Mouse (Mus musculus) retina, embryonic 14.5 days (tissue): ENCODE results near the gene Osbpl2.

ENCODE experiments used
- DNase-seq: peaks from one replicate; pipeline ENCODE4 v3.0.0-alpha.2; 2015; ENCODE audit warnings: low spot score

The Osbpl2 gene

DNA sequence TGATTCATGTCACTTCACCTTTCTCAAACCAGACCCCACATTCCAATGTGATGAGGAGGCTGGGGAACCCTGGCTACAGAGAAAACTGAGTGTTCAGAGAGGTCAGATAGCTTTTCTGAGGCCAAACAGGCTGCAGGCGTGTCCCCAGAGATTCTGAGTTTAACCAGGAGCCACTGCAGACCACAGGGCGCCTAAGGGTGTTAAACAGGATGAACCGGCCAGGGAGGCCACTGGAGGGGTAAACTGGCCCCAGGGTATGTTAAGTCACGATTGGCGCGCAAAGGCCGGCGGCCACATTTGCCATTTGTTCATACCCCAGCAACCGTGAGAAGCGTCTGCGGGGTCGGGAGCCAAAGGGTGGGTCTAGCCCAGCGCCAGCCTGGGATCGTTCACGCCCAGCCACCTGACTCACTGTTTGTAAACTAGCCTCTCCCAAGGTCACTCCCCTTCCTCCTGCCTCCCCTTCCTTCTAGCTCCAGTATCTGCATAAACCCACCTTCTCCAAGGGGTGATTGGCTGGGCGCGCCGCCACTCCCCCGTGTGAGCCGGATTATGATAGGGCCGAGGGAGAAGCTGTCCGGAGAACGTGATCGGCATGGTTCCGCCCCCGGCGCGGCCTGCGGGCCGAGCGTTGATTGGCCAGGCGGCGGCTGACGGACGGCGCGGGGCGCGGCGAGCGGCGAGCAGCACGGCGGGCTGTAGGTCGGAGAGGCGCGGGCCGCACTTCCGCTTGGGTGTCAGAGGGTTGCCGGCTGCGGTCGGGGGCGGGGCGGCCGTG, at the start of gene Osbpl2:
Osbpl2 (plus strand) TSS at position 646 of the 778 bp plus-strand sequence.
- peak; percentile 98 for DNase-seq

DNA sequence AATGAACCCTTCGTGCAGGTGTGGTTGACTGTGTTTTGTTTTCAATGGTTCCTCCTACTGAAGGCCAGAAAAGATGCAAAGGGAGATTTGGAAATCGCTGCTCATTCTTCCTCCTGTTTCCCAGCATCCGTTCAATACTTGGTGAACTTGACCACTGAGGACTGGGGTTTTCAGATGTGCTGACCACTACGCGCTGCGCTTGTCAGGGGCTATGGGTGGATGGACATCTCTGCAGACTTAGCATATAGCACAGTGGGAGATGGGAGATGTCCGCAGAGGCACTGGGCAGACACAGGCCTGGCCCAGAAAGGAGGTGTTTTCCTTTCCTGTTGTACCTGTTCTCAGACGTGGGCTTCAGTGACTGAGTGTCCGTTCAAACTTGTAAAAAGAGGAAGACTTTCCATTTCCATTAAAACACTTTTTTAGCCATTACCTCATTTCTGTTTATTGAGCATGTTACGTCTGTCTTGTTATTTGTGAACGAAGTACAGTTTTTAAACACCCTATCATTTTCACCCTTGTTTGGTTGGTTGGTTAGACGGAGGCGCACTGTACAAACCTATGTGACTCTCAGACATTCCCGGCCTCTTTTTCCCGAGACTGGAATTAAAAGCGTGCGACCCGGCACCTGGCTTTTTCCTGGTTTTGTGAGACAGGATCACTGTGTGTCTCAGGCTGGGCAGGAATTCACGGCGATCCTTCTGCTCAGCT, 49.2 kb upstream of the Osbpl2 start:
- no peak for DNase-seq

DNA sequence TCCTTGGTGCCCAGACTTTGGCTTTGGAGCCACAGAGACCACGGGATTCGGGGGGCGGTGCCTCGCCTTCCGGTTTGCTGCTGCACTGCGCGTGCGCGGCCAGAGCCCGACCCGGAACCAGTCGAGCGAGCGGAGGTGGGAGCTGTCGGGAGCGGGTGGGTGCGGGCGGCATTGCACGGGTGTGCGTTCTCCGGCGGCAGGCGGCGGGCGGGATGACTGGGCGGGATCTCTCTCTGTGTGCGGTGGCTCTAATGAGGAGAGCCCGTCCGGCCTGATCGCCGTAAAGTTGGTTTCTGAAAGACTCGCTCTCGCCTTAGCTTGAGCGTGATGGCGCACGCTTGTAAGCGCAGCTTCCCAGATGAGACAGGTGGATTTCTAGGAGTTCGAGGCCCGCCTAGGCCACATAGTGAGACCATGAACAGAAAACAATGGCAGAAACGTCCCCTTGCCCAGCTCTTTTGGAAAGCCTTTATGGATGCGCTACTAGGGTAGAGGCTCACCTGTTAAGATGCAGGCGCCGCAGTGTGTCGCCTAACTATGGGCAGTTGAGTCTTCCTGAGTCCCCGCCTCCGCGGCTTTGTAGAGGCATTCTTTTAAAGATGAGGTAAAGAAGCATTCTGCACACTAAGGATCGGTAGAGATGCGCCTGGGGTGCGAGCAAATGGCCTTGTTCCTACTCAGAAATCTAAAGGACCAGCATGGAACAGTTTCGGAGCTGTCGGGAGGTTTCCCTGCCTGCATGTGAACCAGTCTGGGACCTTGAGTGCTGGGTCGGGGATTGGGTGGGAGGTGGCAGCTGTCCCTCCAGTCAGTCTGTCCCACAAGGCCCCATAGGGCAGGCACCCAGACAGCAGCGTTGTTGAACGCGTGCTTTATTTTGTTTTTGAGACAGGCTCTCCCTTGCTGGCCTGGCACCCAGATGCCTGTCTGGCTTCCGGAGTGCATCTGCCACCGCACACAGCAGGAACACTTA, 48.3 kb upstream of the Osbpl2 start, which contains the start of gene Mtg2:
Mtg2 (plus strand) TSS at position 108 of the 973 bp plus-strand sequence.
- peak; percentile 95 for DNase-seq

DNA sequence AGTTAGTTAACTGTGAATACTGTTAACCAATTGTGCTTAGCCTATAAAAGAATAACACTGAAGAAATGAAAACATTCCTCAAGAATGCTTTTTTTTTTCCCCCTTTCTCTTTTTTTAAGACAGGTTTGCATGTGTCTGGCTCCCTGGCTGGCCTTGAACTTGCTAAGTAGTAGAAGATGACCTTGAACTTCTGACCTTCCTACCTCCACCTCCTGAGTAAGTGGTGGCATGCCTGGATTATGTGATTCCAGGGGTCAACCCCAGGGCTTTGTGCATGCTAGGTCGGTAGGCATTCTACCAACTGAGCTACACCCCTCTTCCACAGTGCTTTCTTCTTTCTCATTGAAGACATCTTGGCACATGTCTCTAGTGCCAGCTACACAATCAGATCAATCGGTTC, 47.4 kb upstream of the Osbpl2 start:
- DNase-seq: no peak

DNA sequence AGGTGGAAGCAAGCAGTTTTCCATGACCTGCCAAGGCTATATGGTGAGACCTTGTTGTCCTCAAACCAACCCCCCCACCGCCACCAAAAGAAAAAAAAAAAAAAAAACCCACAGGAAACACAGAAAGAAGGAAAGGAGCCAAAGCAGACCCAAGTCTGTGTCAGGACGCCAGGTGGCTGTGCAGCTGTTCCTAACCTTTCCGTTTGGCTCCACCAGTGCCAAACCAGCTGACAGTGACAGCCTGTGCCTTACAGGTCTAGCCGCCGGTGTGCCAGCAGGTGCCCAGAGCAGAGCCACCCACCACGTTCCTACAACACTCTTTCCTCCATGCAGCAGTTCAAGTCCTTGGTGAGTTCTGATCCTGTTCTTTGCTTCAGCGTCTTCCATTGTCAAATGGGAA, 46.2 kb upstream of the Osbpl2 start:
- no peak for DNase-seq

DNA sequence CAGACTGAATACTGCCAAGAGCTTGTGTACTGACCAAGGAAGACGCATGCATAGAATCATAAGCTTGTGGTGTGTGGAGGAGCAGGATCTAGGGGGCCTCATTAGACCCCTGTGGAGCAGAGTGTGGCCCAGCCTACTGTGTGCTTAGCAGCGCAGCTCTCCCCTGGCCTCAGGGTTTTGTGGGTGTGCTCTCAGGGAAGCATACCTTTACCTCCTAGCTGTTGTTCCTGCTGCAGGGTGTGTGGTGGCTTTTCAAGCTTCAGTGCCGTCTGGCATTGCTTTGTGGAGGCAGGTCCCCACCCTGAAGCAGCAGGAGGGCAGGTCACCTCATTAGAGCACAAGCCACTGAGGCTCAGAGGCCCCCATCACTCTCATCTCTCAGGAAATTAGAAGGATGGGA, 41.5 kb upstream of the Osbpl2 start:
- DNase-seq: no peak

DNA sequence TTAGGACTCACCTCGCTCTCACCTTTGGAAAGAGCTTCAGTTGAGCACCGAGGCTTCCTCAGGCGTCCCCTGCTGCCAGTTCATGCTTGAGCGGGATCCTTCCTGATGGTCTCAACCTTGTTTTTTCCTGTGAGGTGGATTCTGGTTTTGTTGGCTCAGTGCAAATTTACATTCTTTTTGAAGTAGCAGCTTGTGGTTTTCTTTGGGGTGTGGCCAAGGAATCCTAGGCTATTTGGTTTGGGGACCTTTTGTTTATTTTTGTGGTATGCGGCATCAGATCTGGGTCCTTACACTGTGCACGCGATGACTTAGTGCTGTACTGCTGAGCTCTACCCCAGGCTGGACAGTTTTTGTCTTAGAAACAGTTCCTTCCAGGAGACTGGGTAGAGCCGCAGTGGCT, 38.4 kb upstream of the Osbpl2 start:
- DNase-seq: no peak

DNA sequence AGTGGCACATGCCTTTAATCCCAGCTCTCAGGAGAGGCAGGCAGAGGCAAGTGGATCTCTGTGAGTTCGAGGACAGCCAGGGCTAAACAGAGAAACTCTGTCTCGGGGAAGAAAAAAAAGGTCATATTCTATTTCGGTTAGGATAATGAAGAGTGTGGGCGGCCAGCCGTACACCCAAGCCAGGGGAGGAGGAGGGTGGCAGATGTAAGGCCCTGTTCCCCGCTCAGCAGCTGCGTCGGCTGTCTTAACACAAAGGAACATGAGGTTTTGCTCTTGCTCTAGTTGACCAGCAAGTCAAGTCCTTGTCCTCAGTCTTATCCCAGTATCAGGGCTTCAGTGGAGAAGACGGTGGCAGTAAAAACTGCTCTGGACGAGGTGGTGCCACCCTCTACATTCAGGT, 36.0 kb upstream of the Osbpl2 start:
- no peak for DNase-seq

DNA sequence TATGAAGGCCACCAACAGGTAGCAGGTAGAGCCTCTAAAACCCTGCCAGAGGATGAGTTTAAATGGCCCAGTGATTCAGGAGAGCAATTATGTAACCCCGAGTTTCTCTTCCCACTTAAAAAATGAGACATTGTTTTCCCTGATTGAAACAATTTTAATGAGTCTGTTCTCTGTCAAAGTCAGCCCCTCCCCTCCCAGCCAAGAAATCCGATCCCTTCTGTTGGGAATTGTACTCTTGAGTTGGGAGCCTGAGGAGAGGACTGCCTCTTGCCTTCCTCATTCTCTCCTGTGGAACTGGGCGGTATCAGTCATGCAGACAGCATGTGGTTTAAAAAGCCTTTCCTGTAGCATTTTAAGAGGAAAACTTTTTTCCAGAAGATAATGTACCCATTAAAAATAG, 34.5 kb upstream of the Osbpl2 start:
- DNase-seq: no peak

DNA sequence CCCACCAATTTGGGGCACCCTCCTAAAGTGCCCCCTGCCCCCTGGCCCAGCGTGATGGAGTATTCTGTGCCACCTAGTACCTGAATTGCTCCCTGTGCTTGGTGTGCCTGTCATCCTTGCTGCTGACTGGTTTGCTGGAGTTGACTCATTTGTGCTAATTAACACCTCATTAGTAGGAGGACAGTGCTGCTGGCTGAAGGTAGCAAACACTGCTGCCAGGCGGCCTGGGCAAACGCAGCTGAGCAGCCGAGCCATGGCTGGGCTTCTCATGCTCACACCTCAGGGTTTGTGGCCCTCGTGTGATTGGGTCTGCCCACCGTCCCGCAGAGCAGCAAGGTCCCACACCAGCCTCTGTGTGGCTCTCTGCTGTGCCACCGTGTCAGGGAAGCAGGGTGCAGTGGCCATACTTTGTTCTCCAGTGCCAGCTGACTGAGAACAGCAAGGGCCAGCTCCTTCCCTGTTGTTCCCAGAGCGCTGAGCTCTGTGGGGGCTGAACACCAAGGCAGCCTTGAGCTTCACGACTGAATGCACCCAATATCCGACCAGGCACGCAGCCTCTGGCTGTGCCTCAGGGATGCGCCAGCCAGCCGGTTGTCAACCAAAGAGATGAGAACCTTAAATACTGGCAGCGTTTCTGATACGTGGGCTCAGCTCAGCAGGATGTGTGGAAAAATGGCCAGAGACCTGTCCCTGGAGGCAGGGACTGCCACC, 33.0 kb upstream of the Osbpl2 start:
- DNase-seq: no peak

DNA sequence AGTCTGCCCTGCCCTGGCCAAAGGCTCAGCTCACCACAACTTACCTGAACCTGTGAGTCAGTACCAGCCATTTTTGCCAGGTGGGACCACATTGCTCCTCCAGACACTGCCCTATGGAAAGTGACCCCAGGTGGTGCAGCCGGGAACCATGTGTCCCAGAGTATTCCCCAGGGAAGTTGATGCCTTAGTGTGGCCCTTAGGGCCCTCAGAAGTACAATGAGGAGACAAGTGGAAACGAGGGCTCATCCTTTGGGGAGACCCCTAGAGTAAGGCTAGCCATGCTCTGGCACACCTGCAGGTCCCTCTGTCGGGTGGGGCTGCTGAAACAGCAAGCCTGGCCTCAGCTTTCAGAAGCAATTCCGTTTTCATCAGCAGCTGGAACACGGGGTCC, 32.5 kb upstream of the Osbpl2 start:
- no peak for DNase-seq

DNA sequence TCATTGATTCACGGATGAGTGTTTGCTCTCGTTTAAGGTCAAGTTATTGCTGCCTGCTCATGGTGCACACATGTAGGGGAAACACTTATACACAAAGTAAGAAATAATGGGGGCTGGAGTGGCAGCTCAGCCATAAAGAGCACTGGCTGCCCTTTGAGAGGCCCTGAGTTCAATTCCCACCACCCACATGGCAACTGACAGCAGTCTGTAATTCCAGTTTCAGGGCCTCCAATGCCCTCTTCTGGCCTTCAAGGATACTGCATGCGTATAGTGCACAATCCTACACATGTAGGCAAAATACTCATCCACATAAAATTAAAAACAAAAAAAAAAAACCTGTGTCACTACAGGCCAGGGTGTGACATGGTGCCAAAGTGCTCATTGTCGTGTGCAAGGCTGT, 31.6 kb upstream of the Osbpl2 start:
- no peak for DNase-seq

DNA sequence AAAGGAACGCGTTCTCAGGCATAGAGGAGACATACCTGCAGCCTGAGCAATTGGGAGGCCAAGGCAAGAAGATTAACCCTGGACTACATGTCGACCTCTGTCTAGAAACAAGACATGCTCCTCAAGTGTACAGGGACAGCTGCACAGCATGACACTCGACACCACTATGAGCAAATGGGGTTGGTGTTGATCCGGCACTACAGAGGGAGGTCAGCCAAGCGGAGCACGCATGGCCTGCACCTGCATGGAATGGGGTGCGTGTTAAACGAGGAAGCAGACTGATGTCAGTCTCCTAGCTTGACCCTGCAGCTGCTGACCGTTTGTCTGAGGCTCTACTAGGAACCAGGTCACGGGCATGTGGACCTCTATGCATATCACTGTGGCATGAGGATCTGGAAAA, 28.8 kb upstream of the Osbpl2 start:
- DNase-seq: no peak

DNA sequence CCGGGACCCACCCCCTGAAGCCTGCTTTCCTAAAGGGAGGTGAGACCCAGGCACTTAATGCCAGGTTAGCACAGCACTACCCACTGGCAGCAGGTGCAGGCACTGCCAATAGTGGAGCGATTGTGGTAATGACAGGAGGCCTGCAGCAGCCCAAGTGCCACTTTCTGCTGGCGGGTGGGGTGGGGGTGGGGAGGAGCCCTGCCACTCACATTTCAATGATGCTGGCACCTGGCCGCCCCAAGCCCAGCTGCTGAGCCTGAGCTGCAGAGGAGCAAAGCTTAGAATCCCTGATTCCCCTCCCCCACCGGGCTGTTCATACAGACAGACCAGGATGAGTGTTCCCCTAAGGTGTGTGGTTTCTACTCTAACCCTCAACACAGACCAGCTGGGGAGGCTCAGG, 23.4 kb upstream of the Osbpl2 start:
- no peak for DNase-seq

DNA sequence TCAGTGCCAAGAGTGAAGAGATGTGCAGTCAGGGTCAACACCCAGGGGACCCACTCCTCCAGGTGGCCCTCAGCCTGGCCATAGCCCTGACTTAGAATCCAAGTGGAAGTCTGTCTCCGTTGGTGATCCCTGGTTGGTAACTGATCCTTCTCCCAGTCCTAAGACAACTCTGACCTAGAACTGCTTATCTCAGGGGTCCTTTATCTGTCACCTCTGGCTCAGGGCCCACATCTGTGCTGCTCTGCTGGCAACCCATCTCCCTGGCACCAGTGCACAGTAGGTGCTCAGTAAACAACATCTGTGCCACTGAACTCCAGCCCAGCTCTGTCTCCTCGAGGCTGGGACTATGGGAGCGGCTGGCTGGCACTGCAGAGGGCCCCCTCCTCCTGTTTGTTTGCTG, 21.5 kb upstream of the Osbpl2 start:
- DNase-seq: no peak

DNA sequence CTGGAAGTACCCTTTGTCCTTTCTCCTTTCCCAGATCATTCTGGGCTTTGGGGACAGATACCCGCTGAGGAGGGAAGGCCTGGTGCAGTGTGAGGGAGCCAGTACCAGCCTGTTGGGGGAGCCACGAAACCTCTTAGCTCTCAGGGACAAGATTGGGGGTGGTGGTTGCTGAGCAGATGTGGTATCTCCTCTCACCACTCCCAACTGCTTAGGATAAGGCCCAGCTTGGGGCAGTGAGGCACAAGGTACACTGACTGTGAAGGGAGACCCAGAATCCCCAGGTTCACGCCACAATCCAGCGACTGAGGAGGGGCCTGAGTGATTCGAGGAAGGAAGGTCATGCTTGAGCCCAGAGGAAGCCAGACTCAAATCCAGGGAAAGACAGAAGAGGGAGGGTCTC, 20.9 kb upstream of the Osbpl2 start:
- no peak for DNase-seq

DNA sequence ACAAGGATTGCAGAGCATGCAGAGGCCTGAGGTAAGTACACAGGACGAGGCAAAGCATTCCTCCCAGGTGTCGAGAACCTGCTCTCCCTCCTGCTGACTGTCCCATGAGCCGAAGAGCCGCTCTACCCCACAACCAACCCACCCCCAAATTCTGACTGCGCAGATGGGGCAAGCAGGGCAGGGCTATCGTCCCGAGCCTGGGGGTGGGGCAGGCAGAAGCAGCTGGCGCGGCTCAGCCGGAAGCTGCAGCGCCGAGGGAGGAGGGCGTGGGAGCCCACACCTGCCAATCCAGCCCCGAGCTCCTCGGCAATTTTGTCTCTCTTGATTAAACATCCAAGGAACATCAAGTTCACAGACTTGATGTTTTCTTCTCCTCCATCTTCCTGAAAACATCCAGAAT, 19.6 kb upstream of the Osbpl2 start:
- DNase-seq: no peak

DNA sequence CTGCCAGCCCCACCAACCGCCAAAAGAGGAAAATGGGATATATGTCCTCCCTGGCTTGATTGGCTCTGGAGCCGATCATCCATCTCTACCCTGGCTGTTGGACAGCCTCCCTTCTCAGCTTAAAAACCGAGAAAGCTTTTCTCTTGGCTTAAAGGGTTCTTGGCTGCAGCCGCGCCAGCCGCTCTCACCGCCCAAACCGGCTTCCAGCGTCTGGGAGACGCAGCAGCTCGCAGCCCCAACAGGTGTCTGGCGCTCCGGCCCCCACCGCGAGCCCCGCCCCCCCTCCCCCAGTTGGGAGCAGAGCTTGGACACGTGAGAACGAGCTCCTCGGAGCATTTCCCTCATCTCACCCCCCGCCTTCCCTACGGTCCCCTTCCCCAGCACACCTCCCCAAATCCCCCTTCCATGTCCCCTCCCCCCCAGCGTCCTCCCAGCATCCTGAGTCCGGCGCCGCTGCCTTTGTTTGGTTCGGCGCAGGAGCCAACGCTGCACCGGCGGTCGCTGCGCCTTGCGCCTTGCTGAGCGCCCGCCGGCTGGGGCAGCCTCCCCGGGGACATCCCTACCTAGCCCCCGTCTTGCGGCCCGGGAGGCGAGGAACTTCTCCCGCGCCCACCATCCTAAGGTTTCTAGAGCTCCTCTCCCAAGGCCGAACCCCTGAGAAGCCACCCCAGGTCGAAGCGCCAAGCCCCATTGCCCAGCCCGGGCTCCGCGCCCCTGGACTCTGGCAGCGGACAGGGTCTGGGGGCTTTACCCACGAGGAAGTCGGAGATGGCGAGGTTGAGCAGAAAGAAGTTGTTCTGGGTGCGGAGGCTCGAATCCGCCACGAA, 15.7 kb upstream of the Osbpl2 start:
- no peak for DNase-seq

DNA sequence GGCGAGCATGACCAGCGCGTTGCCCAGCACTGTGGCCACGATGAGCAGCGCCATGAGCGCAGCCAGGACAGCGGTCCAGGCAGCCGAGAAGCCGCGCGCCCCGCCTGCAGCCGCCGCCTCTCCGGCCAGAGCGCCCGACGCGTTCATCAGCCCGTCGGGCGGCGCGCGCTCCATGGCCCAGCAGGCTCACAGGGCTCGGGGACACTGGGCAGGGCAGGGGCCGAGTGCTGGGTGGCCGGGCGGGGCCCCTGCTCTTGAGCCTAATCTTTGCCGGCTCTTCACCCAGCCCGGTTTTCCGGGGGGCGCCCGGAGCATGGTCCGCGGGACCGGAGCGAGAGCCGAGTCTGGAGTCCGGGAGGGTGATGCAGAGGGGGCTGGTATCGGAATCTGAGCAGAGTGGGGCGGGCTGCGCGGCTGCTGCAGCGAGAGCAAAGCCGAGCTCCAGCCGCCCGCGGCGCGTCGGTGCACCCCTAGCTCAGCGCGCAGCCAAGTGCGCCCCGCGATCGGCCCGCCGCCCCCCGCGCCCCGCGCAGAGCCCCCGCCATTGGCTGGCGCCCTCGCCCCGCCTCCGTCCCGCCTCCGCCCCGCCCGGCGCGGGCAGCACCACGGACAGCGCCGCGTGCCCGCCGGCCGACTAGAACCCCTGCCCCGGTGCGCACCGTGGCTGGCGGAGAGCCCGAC, 15.0 kb upstream of the Osbpl2 start, which contains the start of gene Hrh3:
Hrh3 (minus strand) TSS at position 511 of the 681 bp plus-strand sequence.
- peak; percentile 72 for DNase-seq

DNA sequence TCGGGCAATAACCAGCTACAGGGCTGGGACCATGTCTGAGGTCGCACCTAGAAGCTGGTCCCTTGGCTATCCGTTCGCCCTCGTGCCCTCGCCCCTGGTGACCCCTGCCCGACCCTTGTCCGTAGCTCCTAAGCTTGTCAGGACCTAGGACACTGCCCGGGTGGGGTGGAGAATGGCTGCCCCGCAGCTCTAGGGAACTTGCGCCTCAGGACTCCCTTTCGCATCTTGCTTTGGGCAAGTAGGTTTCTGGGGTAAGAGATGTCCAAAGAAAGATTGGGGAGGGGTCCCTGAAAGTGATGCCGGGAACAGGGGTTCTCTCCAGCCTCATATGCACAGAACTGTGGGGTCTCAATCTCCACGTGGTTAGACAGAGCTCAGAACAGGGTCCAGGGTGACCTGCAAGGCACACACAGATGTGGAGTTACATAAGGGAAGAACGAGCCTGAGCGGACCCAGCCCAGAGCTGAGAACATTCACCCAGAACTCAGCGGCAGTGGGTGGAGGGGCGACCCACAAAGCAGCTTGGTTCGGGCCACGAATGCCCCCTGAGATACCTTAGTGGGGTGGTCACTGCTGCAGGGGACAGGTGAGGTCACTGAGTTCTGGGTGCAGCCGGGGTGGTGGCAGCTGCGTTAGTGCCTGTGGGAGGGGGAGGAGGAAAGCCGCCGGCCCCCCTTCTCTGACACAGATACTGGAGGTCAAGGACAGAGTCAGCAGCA, 14.3 kb upstream of the Osbpl2 start:
- no peak for DNase-seq
